Mouse (Mus musculus) hematopoietic multipotent progenitor cell, adult 10-12 weeks (in vitro differentiated cells): Measurements from ENCODE around the gene Abcb1a. TPM values are rescaled to one million over a fixed set of nuclear protein-coding genes. Genes with fewer than 3 reads are reported as not detected.

Source experiments
- polyA plus RNA-seq: library from polyadenylated mRNA; stranded (reverse); fragments of >175 nt; gene quantifications from 2 replicates; pipeline ENCODE4 v1.2.3, GENCODE M21; 2012; ENCODE audit warnings: low replicate concordance

Gene Abcb1a
- 1.1 and 1.5 TPM in 2 replicates for polyA plus RNA-seq

DNA sequence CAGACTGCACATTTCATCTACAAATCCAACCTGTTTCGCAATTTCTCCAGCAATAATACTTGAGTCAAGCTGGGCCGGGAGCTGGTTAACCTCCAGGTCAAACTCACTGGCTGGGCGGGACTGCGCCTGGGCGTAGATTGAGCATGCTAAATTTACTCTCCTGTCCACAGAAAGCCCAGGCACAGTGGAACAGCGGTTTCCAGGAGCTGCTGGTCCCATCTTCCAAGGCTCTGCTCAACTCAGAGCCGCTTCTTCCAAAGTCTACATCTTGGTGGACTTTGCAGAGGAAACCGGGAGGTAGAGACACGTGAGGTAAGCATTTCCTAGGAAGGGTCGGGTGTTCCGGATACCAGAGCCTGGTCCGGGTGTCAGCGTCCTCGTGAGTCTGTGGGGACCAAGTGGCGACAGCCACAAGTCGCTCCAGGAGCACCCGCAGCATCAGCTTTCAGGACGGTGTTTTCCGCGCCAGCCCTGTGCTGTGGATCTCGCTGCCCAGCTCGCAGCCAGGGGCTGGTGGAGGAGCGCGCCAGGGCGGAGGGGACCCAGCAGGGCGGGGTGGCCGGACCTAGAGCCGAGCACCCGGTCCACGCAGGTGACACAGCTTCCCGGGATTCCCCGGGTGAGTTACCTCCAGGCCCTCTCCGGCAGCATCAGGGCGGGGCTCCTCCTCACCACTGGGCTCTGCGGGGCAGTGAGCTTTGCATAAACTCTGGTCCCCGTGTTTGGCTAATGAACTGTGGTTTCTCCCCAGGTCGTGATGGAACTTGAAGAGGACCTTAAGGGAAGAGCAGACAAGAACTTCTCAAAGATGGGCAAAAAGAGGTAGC is at the start of gene Abcb1a:
TSS of gene Abcb1a (plus strand) at position 167 of the 827 bp plus-strand sequence.

GRCm38 (mm10) chr5:8622596-8623231 is 37.2 kb upstream of the Abcb1a start, which contains the start of gene Rundc3b:
Gene Rundc3b, minus strand, starts transcription at chr5:8622952.

Other genes with a start within 250 kb of the Abcb1a start
- gene Dbf4, start 237.4 kb upstream of the Abcb1a start, polyA plus RNA-seq, result 6.9 and 9.1 TPM in 2 replicates
- 2.0 and 4.1 TPM in 2 replicates for gene Slc25a40, start 237.2 kb upstream of the Abcb1a start, polyA plus RNA-seq
- gene Rundc3b, start 37.1 kb upstream of the Abcb1a start, polyA plus RNA-seq, result 1.4 and 2.1 TPM in 2 replicates
- gene Abcb1b, start 138.1 kb downstream of the Abcb1a start, polyA plus RNA-seq, result 2.9 and 4.9 TPM in 2 replicates
- 1.1 and 18.5 TPM in 2 replicates for gene Abcb4, start 233.6 kb downstream of the Abcb1a start, polyA plus RNA-seq